Mouse (Mus musculus): ENCODE results near the gene Pdlim7. TPM values are rescaled to one million over a fixed set of nuclear protein-coding genes. Genes with fewer than 3 reads are reported as not detected.

Pdlim7 gene
- total and polyA plus RNA-seq, 3 experiments: 8.7 to 32.5 (median 11.2) TPM

GRCm38 (mm10) chr13:55535191-55535590, 21.7 kb upstream of the Pdlim7 start:
- H3K4me3 ChIP-seq (replicated peaks in 1 of 3; ENCODE audit: low read depth in 2 of 3, low read length in 2 of 3, poor library complexity in 1 of 3): peak overlapping the region; percentile 79 to 95 (median 89)
- peak overlapping the region; percentile 69; the same call in 1 of the 2 replicates for H3K9ac ChIP-seq (ENCODE audit: insufficient read depth, low read depth)
- H3K79me2 ChIP-seq (replicated peaks; ENCODE audit: control insufficient read depth, extremely low read depth, insufficient read depth, poor library complexity, severe bottlenecking): peaks cover 14% of the 10 kb centered on the region
- in situ Hi-C loops (cut with MboI; ENCODE audit: low pct_ligation_motif_present, low pct_unique_long_range_greater_than_20kb, low sequenced_read_pairs): no loop called here
- H3K27ac ChIP-seq (ENCODE audit: insufficient read depth, low read depth): no peak overlapping the region
- H3K4me1 ChIP-seq (ENCODE audit: control insufficient read depth in 1 of 2, insufficient read depth in 2 of 2): peaks cover 17 to 43% of the 10 kb centered on the region in 2 experiments
- H3K4me2 ChIP-seq (ENCODE audit: insufficient read depth, low read depth, poor library complexity, severe bottlenecking): peak overlapping the region; percentile 86
- dilution Hi-C loops (cut with MboI; ENCODE audit: extremely low pct_ligation_motif_present, extremely low pct_unique_long_range_greater_than_20kb, low sequenced_read_pairs): no loop called here
- no peaks in the 10 kb centered on the region for H3K27me3 ChIP-seq (replicated peaks)
- no peak for TF ChIP-seq JUN (IDR thresholded peaks at IDR 0.05; ENCODE audit: insufficient read depth, low read depth, low read length)
- no peak for TF ChIP-seq HCFC1 (IDR thresholded peaks at IDR 0.05; ENCODE audit: low read depth, low read length)
- TF ChIP-seq MEF2A (IDR thresholded peaks at IDR 0.05; ENCODE audit: borderline replicate concordance, low read depth, low read length): no peak
- TF ChIP-seq ZMIZ1 (IDR thresholded peaks at IDR 0.05; ENCODE audit: low read depth, low read length): no peak
- no peak for TF ChIP-seq EP300 (IDR thresholded peaks at IDR 0.05; ENCODE audit: low read length)
- TF ChIP-seq CTCF (conservative IDR thresholded peaks at IDR 0.05 in 1 of 2, IDR thresholded peaks at IDR 0.05 in 1 of 2; ENCODE audit: low read depth in 2 of 2, low read length in 2 of 2): no peak
- no peak for TF ChIP-seq ELF1 (IDR thresholded peaks at IDR 0.05; ENCODE audit: low read depth, low read length)
- TF ChIP-seq MYC (IDR thresholded peaks at IDR 0.05; ENCODE audit: low read depth, low read length): no peak
- TF ChIP-seq PAX5 (IDR thresholded peaks at IDR 0.05; ENCODE audit: low read length): no peak
- TF ChIP-seq JUND (conservative IDR thresholded peaks at IDR 0.05; ENCODE audit: low read depth, low read length): no peak
- DNase-seq (ENCODE audit: extremely low read depth): no peak
- peaks cover 66 to 79% of the 10 kb centered on the region in 2 experiments for H3K36me3 ChIP-seq (replicated peaks in 1 of 2; ENCODE audit: control insufficient read depth in 1 of 2, insufficient read depth in 1 of 2, low read length in 1 of 2)
- no peaks in the 10 kb centered on the region for H3K9me3 ChIP-seq (replicated peaks; ENCODE audit: low read length)

GRCm38 (mm10) chr13:55529198-55529915, 15.9 kb upstream of the Pdlim7 start, which contains the start of gene Dok3:
Dok3 (minus strand) TSS chr13:55529296.
- H3K27me3 ChIP-seq (replicated peaks): no peaks in the 10 kb centered on the region
- DNase-seq (ENCODE audit: extremely low read depth): peak; percentile 92
- peak within 1 kb of the TSS; percentile 99 for H3K27ac ChIP-seq (ENCODE audit: insufficient read depth, low read depth)
- H3K79me2 ChIP-seq (replicated peaks; ENCODE audit: control insufficient read depth, extremely low read depth, insufficient read depth, poor library complexity, severe bottlenecking): peaks cover 2% of the 10 kb centered on the region; the same call in 1 of the 2 replicates
- H3K36me3 ChIP-seq (replicated peaks in 1 of 2; ENCODE audit: control insufficient read depth in 1 of 2, insufficient read depth in 1 of 2, low read length in 1 of 2): peaks cover 66 to 67% of the 10 kb centered on the region in 2 experiments
- peaks cover 36 to 67% of the 10 kb centered on the region in 2 experiments for H3K4me1 ChIP-seq (ENCODE audit: control insufficient read depth in 1 of 2, insufficient read depth in 2 of 2)
- in situ Hi-C loops (cut with MboI; ENCODE audit: low pct_ligation_motif_present, low pct_unique_long_range_greater_than_20kb, low sequenced_read_pairs): no loop called here
- H3K4me2 ChIP-seq (ENCODE audit: insufficient read depth, low read depth, poor library complexity, severe bottlenecking): peak within 1 kb of the TSS; percentile 85
- H3K9ac ChIP-seq (ENCODE audit: insufficient read depth, low read depth): peak within 1 kb of the TSS; percentile 94
- H3K9me3 ChIP-seq (replicated peaks; ENCODE audit: low read length): no peaks in the 10 kb centered on the region
- H3K4me3 ChIP-seq (replicated peaks in 1 of 3; ENCODE audit: low read depth in 2 of 3, low read length in 2 of 3, poor library complexity in 1 of 3): peak within 1 kb of the TSS; percentile 60 to 84 (median 80)
- dilution Hi-C loops (cut with MboI; ENCODE audit: extremely low pct_ligation_motif_present, extremely low pct_unique_long_range_greater_than_20kb, low sequenced_read_pairs): no loop called here
- peak; percentile 87 for TF ChIP-seq BHLHE40 (IDR thresholded peaks at IDR 0.05; ENCODE audit: low read depth, low read length)
- peak; percentile 15; the same call in 1 of the 2 replicates for TF ChIP-seq SMC3 (IDR thresholded peaks at IDR 0.05; ENCODE audit: low read depth, low read length)
- TF ChIP-seq GABPA (IDR thresholded peaks at IDR 0.05; ENCODE audit: insufficient replicate concordance, low read depth, low read length): no peak
- peak; percentile 91 for TF ChIP-seq TCF12 (IDR thresholded peaks at IDR 0.05; ENCODE audit: low read depth, low read length)
- no peak for TF ChIP-seq JUND (conservative IDR thresholded peaks at IDR 0.05; ENCODE audit: low read depth, low read length)
- peak; percentile 43; the same call in 1 of the 2 replicates for TF ChIP-seq POLR2A (IDR thresholded peaks at IDR 0.05; ENCODE audit: low read depth, low read length)
- peak; percentile 75; the same call in 1 of the 2 replicates for TF ChIP-seq MAX (IDR thresholded peaks at IDR 0.05; ENCODE audit: low read length)
- TF ChIP-seq ETS1 (conservative IDR thresholded peaks at IDR 0.05; ENCODE audit: low read depth, low read length): peak; percentile 84
- no peak; the same call in 1 of the 2 replicates for TF ChIP-seq ZNF384 (IDR thresholded peaks at IDR 0.05; ENCODE audit: low read depth, low read length)
- no peak for TF ChIP-seq E2F4 (IDR thresholded peaks at IDR 0.05; ENCODE audit: insufficient replicate concordance, low read depth, low read length)
- no peak for TF ChIP-seq MYC (IDR thresholded peaks at IDR 0.05; ENCODE audit: low read depth, low read length)
- 0 out of 2 replicates have a peak, but pooled peaks have one; percentile 31 for TF ChIP-seq ZMIZ1 (IDR thresholded peaks at IDR 0.05; ENCODE audit: low read depth, low read length)
- peak; percentile 82 for TF ChIP-seq EP300 (IDR thresholded peaks at IDR 0.05; ENCODE audit: low read length)
- TF ChIP-seq ZC3H11A (IDR thresholded peaks at IDR 0.05; ENCODE audit: low read depth, low read length): no peak
- no peak for TF ChIP-seq IRF4 (IDR thresholded peaks at IDR 0.05; ENCODE audit: low read depth, low read length)
- no peak for TF ChIP-seq ZKSCAN1 (IDR thresholded peaks at IDR 0.05; ENCODE audit: borderline replicate concordance, low read depth, low read length)
- TF ChIP-seq SIN3A (IDR thresholded peaks at IDR 0.05; ENCODE audit: low read length): no peak; the same call in 1 of the 2 replicates
- no peak for TF ChIP-seq RAD21 (IDR thresholded peaks at IDR 0.05; ENCODE audit: low read depth, low read length)
- TF ChIP-seq JUN (IDR thresholded peaks at IDR 0.05; ENCODE audit: insufficient read depth, low read depth, low read length): no peak
- peak; percentile 20; the same call in 1 of the 2 replicates for TF ChIP-seq NRF1 (IDR thresholded peaks at IDR 0.05; ENCODE audit: low read depth, low read length)
- TF ChIP-seq USF2 (conservative IDR thresholded peaks at IDR 0.05; ENCODE audit: low read depth, low read length): peak; percentile 40
- no peak for TF ChIP-seq PAX5 (IDR thresholded peaks at IDR 0.05; ENCODE audit: low read length)
- no peak; the same call in none of the 2 replicates for TF ChIP-seq POLR2AphosphoS2 (IDR thresholded peaks at IDR 0.05; ENCODE audit: low read depth, low read length)
- TF ChIP-seq RCOR1 (conservative IDR thresholded peaks at IDR 0.05; ENCODE audit: low read depth, low read length): no peak
- TF ChIP-seq UBTF (IDR thresholded peaks at IDR 0.05; ENCODE audit: low read depth, low read length): no peak
- TF ChIP-seq ELF1 (IDR thresholded peaks at IDR 0.05; ENCODE audit: low read depth, low read length): peak; percentile 47

Measured in CH12.LX (cell line).